Mouse (Mus musculus) ZHBTc4 (cell line): Measurements from ENCODE around the gene Magi1.

Experiments used
- DNase-seq: peaks from one replicate; pipeline ENCODE4 v3.0.0-alpha.2; 2011; ENCODE audit warnings: low read depth, low spot score

Gene Magi1

GRCm38 (mm10) chr6:93985111-93985510, 298.6 kb downstream of the Magi1 start:
- peak; percentile 79 for DNase-seq

- DNase-seq = no peak
Observed at GRCm38 (mm10) chr6:93983551-93983950, 300.2 kb downstream of the Magi1 start.

- no peak for DNase-seq
Observed at GRCm38 (mm10) chr6:93981211-93981610, 302.5 kb downstream of the Magi1 start.

- peak; percentile 91 for DNase-seq
Observed at GRCm38 (mm10) chr6:93979241-93979640, 304.5 kb downstream of the Magi1 start.

GRCm38 (mm10) chr6:93968721-93969120, 315.0 kb downstream of the Magi1 start:
- DNase-seq = no peak

GRCm38 (mm10) chr6:93962757-93963336, 320.9 kb downstream of the Magi1 start:
- DNase-seq = no peak

- DNase-seq = no peak
Observed at GRCm38 (mm10) chr6:93961782-93962181, 321.9 kb downstream of the Magi1 start.

- DNase-seq = no peak
Observed at GRCm38 (mm10) chr6:93957172-93957571, 326.5 kb downstream of the Magi1 start.

- no peak for DNase-seq
Observed at GRCm38 (mm10) chr6:93946612-93947011, 337.1 kb downstream of the Magi1 start.

GRCm38 (mm10) chr6:93936359-93936758, 347.4 kb downstream of the Magi1 start:
- DNase-seq = no peak

GRCm38 (mm10) chr6:93935793-93936192, 347.9 kb downstream of the Magi1 start:
- no peak for DNase-seq

- no peak for DNase-seq
Observed at GRCm38 (mm10) chr6:93934700-93935099, 349.0 kb downstream of the Magi1 start.

GRCm38 (mm10) chr6:93924568-93924967, 359.1 kb downstream of the Magi1 start:
- DNase-seq = no peak

- DNase-seq = no peak
Observed at GRCm38 (mm10) chr6:93923972-93924371, 359.7 kb downstream of the Magi1 start.

GRCm38 (mm10) chr6:93923351-93923750, 360.4 kb downstream of the Magi1 start:
- peak; percentile 70 for DNase-seq

GRCm38 (mm10) chr6:93922931-93923330, 360.8 kb downstream of the Magi1 start:
- peak; percentile 64 for DNase-seq

GRCm38 (mm10) chr6:93913226-93913861, 370.4 kb downstream of the Magi1 start:
- peak; percentile 82 for DNase-seq

GRCm38 (mm10) chr6:93912582-93913225, 371.0 kb downstream of the Magi1 start:
- DNase-seq = peak; percentile 91

GRCm38 (mm10) chr6:93912003-93912581, 371.6 kb downstream of the Magi1 start:
- no peak for DNase-seq

GRCm38 (mm10) chr6:93911420-93911819, 372.3 kb downstream of the Magi1 start:
- no peak for DNase-seq

- no peak for DNase-seq
Observed at GRCm38 (mm10) chr6:93909976-93910375, 373.7 kb downstream of the Magi1 start.

GRCm38 (mm10) chr6:93904987-93905386, 378.7 kb downstream of the Magi1 start:
- no peak for DNase-seq

GRCm38 (mm10) chr6:93902239-93902638, 381.5 kb downstream of the Magi1 start:
- DNase-seq = no peak
